Mouse (Mus musculus): Measurements from ENCODE around the gene Cort. TPM values are rescaled to one million over a fixed set of nuclear protein-coding genes. Genes with fewer than 3 reads are reported as not detected.
"Not testable (repeated sequence)": the region's sequence is repeated elsewhere in the genome, so short reads cannot be mapped to it uniquely, and the experiment has no call there.

The Cort gene
- polyA plus RNA-seq, 1 experiment = 0.67 TPM

DNA sequence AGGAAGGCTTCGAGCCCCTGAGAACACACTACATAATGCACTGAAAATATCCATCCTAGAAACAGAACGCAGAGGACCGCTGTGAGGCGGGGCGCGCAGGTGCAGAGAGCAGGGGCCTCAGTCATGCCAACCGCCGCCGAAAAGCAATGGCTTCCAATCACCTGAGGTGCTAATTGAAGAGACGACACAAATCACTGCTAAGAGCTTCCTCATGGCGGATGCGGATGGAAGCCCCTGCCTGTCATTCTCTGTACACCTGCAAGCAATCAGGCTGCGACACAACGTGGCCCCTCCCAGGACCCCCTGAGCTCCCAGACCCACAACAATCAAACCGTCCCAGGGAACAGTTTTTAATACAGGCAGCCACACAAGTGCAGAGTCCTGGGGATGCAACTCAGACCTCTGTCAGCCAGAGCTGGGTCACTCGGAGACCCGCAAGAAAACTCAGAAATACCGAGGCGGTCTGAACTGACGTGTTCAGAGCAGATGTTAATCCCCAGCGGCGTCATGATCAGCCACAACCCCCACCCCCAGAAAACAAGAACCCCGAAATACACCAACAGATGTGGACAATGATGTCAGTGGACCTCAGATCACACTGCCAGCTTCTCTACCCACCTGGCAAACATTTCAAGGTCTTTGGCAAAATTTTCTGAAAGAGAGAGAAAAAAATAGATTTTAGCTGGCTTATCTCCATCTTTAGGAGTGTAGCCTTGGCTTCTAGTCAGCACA lies 4.6 kb upstream of the Cort start:
- H3K4me1 ChIP-seq (replicated peaks; ENCODE audit: control insufficient read depth, insufficient read depth, low read length) = 0 out of 2 replicates have a peak, but pooled peaks cover under 1% of the 10 kb centered on the region
- H3K36me3 ChIP-seq (ENCODE audit: control insufficient read depth, insufficient read depth, low read length) = no peaks in the 10 kb centered on the region
- TF ChIP-seq CTCF (IDR thresholded peaks at IDR 0.05; ENCODE audit: borderline replicate concordance, control insufficient read depth, extremely low read depth, insufficient read depth, low read length, poor library complexity) (no peak), POLR2A (IDR thresholded peaks at IDR 0.05; ENCODE audit: control insufficient read depth, extremely low read depth, insufficient read depth, low read length, poor library complexity) (no peak)
- WGBS = 95% methylated on average over 23 of the region's 23 CpGs
- H3K4me3 ChIP-seq (ENCODE audit: control insufficient read depth, insufficient read depth, low read length) = no peak overlapping the region
- H3K27me3 ChIP-seq (ENCODE audit: control insufficient read depth, insufficient read depth, low read length) = no peaks in the 10 kb centered on the region
- no peak overlapping the region for H3K27ac ChIP-seq (ENCODE audit: control insufficient read depth, insufficient read depth, low read length)
- no peak for DNase-seq

DNA sequence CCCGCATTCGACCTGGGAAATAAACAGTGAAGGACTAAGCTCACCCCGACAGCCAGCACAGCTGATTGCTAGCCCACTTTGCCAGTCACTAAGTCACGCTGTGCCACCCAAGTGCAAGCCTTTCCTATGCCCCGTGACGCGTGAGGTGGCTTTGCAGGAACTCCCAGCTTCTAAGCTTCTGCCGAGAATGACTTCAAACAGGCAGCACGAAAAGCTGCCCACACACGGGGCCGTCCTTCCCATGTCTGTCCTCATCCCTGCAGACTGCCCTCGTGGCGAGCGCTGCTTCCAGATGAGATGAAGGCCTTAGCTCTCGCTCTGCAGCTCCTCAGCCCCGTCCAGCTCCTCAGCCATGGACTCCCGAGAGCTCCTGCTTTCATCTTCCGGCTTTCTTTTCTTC lies 1.9 kb upstream of the Cort start:
- TF ChIP-seq CTCF (IDR thresholded peaks at IDR 0.05; ENCODE audit: borderline replicate concordance, control insufficient read depth, extremely low read depth, insufficient read depth, low read length, poor library complexity) = no peak
- TF ChIP-seq POLR2A (IDR thresholded peaks at IDR 0.05; ENCODE audit: control insufficient read depth, extremely low read depth, insufficient read depth, low read length, poor library complexity) = no peak
- H3K27ac ChIP-seq (ENCODE audit: control insufficient read depth, insufficient read depth, low read length) = no peak overlapping the region
- H3K36me3 ChIP-seq (ENCODE audit: control insufficient read depth, insufficient read depth, low read length) = no peaks in the 10 kb centered on the region
- H3K27me3 ChIP-seq (ENCODE audit: control insufficient read depth, insufficient read depth, low read length) = no peaks in the 10 kb centered on the region
- H3K4me3 ChIP-seq (ENCODE audit: control insufficient read depth, insufficient read depth, low read length) = no peak overlapping the region
- 97% methylated on average over 18 of the region's 18 CpGs for WGBS
- H3K4me1 ChIP-seq (replicated peaks; ENCODE audit: control insufficient read depth, insufficient read depth, low read length) = no peaks in the 10 kb centered on the region
- DNase-seq = no peak

DNA sequence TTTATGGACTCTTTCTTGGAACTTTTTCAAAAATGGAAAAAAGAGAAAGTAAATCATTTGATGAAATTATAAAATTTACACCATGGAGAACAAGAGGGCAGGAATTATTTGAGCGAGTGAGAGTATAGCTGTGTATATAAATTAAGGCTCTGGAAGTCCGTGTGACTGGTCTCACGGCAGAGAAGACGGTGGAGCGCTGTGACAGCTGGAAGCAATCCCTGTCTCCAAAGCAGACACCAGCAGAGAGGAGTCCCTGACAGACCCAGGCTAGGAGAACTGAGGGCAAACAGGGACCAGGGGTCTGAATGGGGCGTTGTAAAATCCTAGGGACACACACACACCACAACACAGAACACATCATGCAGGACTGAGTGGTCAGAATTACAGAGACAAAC lies 451 bp downstream of the Cort start:
- Histone ChIP-seq H3K4me3 (ENCODE audit: control insufficient read depth, insufficient read depth, low read length) (no peak overlapping the region), H3K36me3 (ENCODE audit: control insufficient read depth, insufficient read depth, low read length) (no peaks in the 10 kb centered on the region), H3K27me3 (ENCODE audit: control insufficient read depth, insufficient read depth, low read length) (no peaks in the 10 kb centered on the region), H3K27ac (ENCODE audit: control insufficient read depth, insufficient read depth, low read length) (no peak overlapping the region), H3K4me1 (replicated peaks; ENCODE audit: control insufficient read depth, insufficient read depth, low read length) (no peaks in the 10 kb centered on the region)
- WGBS = 97% methylated on average over 6 of the region's 6 CpGs
- TF ChIP-seq POLR2A (IDR thresholded peaks at IDR 0.05; ENCODE audit: control insufficient read depth, extremely low read depth, insufficient read depth, low read length, poor library complexity) (no peak), CTCF (IDR thresholded peaks at IDR 0.05; ENCODE audit: borderline replicate concordance, control insufficient read depth, extremely low read depth, insufficient read depth, low read length, poor library complexity) (no peak)
- no peak for DNase-seq

DNA sequence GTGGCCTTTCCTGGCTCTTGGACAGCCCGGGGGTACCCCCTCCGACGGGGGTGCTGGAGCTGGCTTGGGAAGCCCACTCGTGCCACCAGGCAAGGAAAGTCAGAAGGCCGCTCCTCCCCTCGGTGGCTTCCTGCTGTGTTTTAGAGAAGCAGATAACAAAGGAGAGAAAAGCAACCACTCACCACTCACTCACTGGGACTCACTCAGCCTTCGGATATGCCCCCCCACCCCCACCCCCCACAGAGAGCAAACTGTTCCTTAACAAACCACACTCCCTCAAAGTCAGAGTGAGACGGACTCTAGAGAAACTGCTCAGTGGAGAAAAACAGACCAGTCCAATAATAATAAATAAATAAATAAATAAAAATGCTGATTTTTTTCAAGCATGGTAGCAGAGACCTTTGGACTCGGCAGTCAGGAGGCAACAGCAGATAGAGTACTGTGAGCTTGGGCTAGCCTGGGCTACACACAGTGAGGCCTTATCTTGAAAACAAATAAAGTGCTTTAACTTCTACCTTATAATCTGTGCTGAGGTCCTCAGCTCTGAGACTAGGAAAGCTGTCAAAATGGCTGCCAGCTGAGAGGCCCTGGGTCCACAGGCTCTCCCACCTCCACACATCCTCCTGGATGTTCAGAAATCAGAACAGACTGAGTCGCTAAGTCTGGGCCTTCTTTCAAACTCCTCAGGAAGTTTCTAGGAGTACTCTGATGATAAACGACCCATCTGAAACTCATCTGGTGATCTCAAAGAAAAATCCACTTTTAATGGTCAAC lies 1.0 kb downstream of the Cort start:
- 73% methylated on average over 11 of the region's 11 CpGs for WGBS
- no peak overlapping the region for H3K4me3 ChIP-seq (ENCODE audit: control insufficient read depth, insufficient read depth, low read length)
- DNase-seq = no peak
- no peak for TF ChIP-seq POLR2A (IDR thresholded peaks at IDR 0.05; ENCODE audit: control insufficient read depth, extremely low read depth, insufficient read depth, low read length, poor library complexity)
- no peak for TF ChIP-seq CTCF (IDR thresholded peaks at IDR 0.05; ENCODE audit: borderline replicate concordance, control insufficient read depth, extremely low read depth, insufficient read depth, low read length, poor library complexity)
- no peaks in the 10 kb centered on the region for H3K36me3 ChIP-seq (ENCODE audit: control insufficient read depth, insufficient read depth, low read length)
- no peaks in the 10 kb centered on the region for H3K4me1 ChIP-seq (replicated peaks; ENCODE audit: control insufficient read depth, insufficient read depth, low read length)
- no peak overlapping the region for H3K27ac ChIP-seq (ENCODE audit: control insufficient read depth, insufficient read depth, low read length)
- no peaks in the 10 kb centered on the region for H3K27me3 ChIP-seq (ENCODE audit: control insufficient read depth, insufficient read depth, low read length)

DNA sequence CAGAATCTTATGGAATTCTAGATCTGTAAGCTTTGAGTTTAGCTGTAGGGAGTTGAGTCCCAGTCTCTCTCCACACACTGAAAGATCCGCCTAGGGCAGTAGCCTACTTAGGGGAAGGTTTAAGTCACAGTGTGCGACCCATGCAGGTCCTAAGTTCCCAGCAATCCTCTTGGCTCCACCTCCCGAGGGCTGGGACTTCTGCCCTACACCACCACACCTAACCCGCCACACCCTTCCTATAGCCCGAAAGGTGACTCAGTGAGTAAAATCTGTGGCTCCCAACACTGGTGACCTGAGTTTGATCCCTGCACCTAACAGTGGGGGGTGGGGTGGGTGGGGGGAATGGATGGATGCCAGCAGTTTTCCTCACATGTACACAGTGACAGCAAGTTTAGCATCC lies 3.1 kb downstream of the Cort start:
- TF ChIP-seq CTCF (IDR thresholded peaks at IDR 0.05; ENCODE audit: borderline replicate concordance, control insufficient read depth, extremely low read depth, insufficient read depth, low read length, poor library complexity) (no peak), POLR2A (IDR thresholded peaks at IDR 0.05; ENCODE audit: control insufficient read depth, extremely low read depth, insufficient read depth, low read length, poor library complexity) (no peak)
- WGBS = 95% methylated on average over 5 of the region's 5 CpGs
- no peak for DNase-seq

DNA sequence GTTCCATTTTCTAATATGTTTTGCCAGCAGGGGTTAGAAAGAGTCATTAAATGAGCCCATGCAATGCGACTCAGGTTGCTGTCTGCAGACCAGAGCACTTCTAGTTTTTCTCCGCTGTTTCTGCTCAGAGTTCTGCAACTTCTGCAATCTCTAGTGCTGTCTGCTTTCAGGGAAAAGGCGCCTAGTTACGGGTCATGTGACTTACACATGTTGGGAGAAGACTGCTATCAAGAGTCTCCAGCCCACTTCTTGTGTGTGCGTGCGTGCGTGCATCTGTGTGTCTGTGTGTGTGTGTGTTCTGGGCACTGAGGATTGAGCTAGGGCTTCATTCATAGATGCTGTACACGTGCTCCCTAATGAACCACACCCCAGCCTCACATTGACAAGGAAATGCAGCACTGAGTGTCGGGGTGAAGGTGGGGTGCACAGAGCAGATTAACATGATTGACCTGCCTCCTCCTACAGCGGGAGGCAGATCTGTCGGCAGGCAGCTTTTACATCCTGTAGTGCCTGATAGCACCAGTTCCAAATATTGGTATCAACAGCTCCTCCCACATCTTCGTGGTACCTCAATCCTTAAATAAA lies 6.5 kb downstream of the Cort start:
- not testable (repeated sequence) for H3K27ac ChIP-seq (ENCODE audit: control insufficient read depth, insufficient read depth, low read length); H3K4me3 ChIP-seq (ENCODE audit: control insufficient read depth, insufficient read depth, low read length); H3K36me3 ChIP-seq (ENCODE audit: control insufficient read depth, insufficient read depth, low read length); DNase-seq; H3K27me3 ChIP-seq (ENCODE audit: control insufficient read depth, insufficient read depth, low read length); H3K4me1 ChIP-seq (replicated peaks; ENCODE audit: control insufficient read depth, insufficient read depth, low read length)
- WGBS = 47% methylated on average over 12 of the region's 12 CpGs

More for the DNA sequence above, 3.1 kb downstream of the Cort start:
- Histone ChIP-seq H3K4me1 (replicated peaks; ENCODE audit: control insufficient read depth, insufficient read depth, low read length) (no peaks in the 10 kb centered on the region), H3K27me3 (ENCODE audit: control insufficient read depth, insufficient read depth, low read length) (no peaks in the 10 kb centered on the region), H3K27ac (ENCODE audit: control insufficient read depth, insufficient read depth, low read length) (no peak overlapping the region), H3K4me3 (ENCODE audit: control insufficient read depth, insufficient read depth, low read length) (no peak overlapping the region), H3K36me3 (ENCODE audit: control insufficient read depth, insufficient read depth, low read length) (no peaks in the 10 kb centered on the region)
